Mouse (Mus musculus) adrenal gland, postnatal 25 days (tissue): ENCODE measurements around the gene Slc2a12. TPM values are rescaled to one million over a fixed set of nuclear protein-coding genes. Genes with fewer than 3 reads are reported as not detected.
A peak's percentile ranks its signal among the peaks of the same experiment; 100 is the strongest.

Source experiments
- DNase-seq: peaks from one replicate; pipeline ENCODE4 v3.0.0; 2021; ENCODE audit warnings: mixed read lengths
- microRNA-seq, 2 experiments: library from miRNA; unstranded; fragments of <30 nt; microRNA quantifications; one replicate each; pipeline ENCODE4 v1.2.0; 2021
- total RNA-seq: library from RNA; stranded (reverse); gene quantifications from 2 replicates; pipeline ENCODE4 v1.2.3, GENCODE M21; 2021

Gene Slc2a12
- total RNA-seq, 1 experiment from 2014 or later = 2.3 TPM

- no peak for DNase-seq
Measured at GRCm38 (mm10) chr10:22730992-22731271, 86.1 kb downstream of the Slc2a12 start.

- peak; percentile 94 for DNase-seq
Measured at GRCm38 (mm10) chr10:22731272-22732093, 86.7 kb downstream of the Slc2a12 start, which contains the start of gene Tbpl1. Gene Tbpl1 (minus strand): TSS chr10:22731938.

DNA sequence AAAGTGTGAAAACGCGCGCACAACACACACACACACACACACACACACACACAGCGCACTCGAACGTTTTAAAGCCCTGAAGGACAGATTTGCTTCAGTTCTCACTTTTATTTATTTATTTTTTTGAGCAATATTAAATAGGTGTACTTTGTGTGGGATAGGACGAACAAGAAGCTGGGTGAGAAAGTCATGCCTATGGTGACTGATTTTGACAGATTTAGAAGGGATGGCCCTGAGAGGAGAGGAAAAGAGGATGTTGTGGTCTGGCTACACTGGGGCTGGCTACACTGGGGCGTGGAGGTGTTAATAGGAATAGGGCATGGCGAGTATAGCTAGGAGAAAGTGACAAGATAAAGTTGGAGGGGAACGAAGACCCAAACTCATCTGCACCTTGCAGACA is 87.4 kb downstream of the Slc2a12 start:
- DNase-seq = no peak

DNA sequence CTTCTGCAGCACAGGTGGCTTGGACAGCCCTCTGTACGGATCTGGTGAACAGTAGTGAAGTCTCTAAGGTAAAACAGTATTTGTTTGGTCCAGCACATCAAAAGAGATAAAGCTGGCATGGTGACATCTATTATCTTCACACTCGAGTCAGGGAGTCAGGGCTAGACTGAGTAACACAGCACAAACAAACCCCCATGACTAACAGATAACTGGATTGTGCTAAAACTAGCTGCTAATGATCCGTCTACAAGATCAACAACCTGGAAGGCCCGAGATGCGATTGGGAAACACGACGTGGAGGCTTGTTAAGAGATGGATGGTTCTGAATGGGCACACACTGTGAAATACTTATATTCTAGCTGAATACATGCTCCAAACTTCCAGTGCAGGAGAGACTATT is 101.1 kb downstream of the Slc2a12 start:
- no peak for DNase-seq

DNA sequence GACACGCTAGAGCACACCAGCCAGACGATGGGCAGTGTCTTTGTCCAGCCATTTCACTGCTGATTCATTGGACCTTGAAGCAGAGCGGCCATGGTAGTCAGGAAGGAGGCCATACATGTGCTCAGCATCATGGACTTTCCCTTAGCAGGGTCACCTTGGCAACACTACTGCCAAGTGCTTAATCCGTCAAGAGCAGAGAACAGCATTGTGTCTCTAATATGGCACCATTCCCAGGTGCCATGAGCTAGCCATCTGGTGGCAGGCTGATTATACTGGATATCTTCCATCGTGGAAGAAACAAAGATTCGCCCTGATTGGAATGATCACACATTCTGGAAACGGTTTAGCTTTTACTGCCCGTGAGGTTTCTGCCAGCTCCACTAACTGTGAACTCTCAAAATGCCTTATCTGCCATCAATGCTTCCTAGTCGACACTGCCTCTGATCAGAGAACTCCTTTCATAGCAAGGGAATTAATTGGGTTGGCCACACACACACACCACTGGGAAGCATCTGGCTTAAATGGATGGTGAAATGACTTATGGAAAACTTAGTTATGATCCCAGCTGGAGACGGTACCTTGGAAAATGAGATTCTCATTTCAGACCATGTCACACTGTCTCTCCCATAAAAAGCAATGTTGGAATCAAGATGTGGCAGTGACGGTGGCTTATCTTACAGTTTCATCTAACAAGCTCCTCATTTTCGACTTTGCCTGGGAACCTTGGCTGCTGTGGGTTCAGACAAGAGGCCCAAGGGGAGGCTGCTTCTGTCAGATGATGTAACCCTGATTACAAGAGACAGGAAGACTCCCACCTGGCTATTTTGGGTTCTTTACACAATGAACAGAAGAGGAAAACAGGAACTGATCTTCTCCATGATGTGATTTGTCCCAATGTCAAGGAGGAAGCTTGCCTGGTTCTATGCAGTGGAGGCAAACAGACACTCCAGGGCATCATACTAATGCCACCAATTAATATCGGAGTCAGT is 101.8 kb downstream of the Slc2a12 start:
- DNase-seq = no peak

DNA sequence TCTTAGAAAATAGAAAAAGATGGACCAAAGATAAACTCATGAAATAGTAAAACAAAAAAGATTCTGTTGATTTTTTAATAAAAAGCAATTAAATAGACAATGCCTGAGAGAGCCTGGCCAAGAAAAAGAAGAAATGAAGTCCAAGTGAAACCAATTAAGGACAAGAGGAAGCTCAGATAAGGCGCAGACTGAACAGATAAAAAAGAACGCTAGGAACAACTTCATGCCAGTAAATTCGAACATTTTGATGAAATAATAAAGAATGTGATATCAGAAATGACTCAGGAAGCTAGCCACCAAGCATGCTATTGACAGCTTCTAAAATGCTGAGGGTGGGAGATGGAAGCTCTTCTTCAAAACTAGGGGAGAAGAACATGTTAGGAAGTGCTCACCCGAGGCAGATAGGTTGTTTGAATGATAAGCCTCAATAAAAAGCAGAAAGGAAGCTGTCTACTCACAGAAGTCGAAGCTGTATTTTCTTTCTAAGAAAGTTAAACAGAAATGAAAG is 106.4 kb downstream of the Slc2a12 start:
- no peak for DNase-seq

Small RNA genes within 50 kb of the gene (microRNA-seq; reads per million reads assigned to microRNA genes)
- gene Mir7663 = 0 to 1.1 reads per million in 2 experiments

Other genes with a start within 250 kb of the Slc2a12 start
- gene Tbpl1, start 86.9 kb downstream of the Slc2a12 start, total RNA-seq = 30.8 and 42.0 TPM in 2 replicates
- gene Tcf21, start 175.2 kb downstream of the Slc2a12 start, total RNA-seq = 10.2 and 11.7 TPM in 2 replicates